ENCODE assay signal across 16 mouse cellular contexts in genomic region chr12:105038211-105038610, GRCm38 (mm10). TPM values are rescaled to one million over a fixed set of nuclear protein-coding genes. Genes with fewer than 3 reads are reported as not detected.
DNase-seq lines count a peak whose midpoint lies in the region; ATAC-seq and TF ChIP-seq lines count a peak whose summit lies in the region.
"Had no signal": no experiment of that assay in that cellular context is flagged by ENCODE, and none has a peak within 500 bp of the region (broad histone marks: within the 10 kb centered on the region; RNA-seq: fewer than 3 reads in every experiment).

No protein-coding gene starts in this region.

- peak overlapping the region; percentile 52 for H3K4me2 ChIP-seq in heart, embryonic 11.5 days
- H3K4me2 ChIP-seq in stomach, embryonic 15.5 days, result no peak overlapping the region
- no peak overlapping the region for H3K4me2 ChIP-seq in stomach, postnatal 0 days (replicated peaks; ENCODE audit: low read depth)
- no peak overlapping the region for H3K4me2 ChIP-seq in stomach, embryonic 16.5 days (ENCODE audit: low read depth, low read length)
- H3K4me2 ChIP-seq: embryonic facial prominence, embryonic 15.5 days; neural tube, embryonic 13.5 days had no signal

- peak overlapping the region; percentile 40 for H3K9ac ChIP-seq in heart, embryonic 11.5 days (ENCODE audit: low read depth, low read length)
- no peak overlapping the region for H3K9ac ChIP-seq in stomach, embryonic 15.5 days
- no peak overlapping the region for H3K9ac ChIP-seq in stomach, postnatal 0 days (ENCODE audit: low read length)
- peak overlapping the region; percentile 1; the same call in 1 of the 2 replicates for H3K9ac ChIP-seq in stomach, embryonic 16.5 days (ENCODE audit: low read length)
- H3K9ac ChIP-seq: embryonic facial prominence, embryonic 15.5 days had no signal

- WGBS in heart, embryonic 11.5 days (ENCODE audit: insufficient replicate concordance), result 73% methylated on average over 11 of the region's 11 CpGs
- WGBS in stomach, embryonic 15.5 days, result 75% methylated on average over 11 of the region's 11 CpGs
- 74% methylated on average over 11 of the region's 11 CpGs for WGBS in stomach, postnatal 0 days
- 84% methylated on average over 11 of the region's 11 CpGs for WGBS in stomach, embryonic 16.5 days

- peak; percentile 79 for DNase-seq in adrenal gland, adult 2 months
- no peak for DNase-seq in adrenal gland, postnatal 4 days (ENCODE audit: low spot score in 2 of 2)
- DNase-seq in heart, postnatal 4 days, result no peak
- DNase-seq in stomach, postnatal 0 days (ENCODE audit: low spot score), result no peak
- no peak for DNase-seq in layer of hippocampus, postnatal 36 days
- DNase-seq: cerebellum, adult 18-20 months; heart, postnatal 36 days; kidney, adult 2 months; lung, adult 18-20 months; retina, postnatal 1 day had no signal

- TF ChIP-seq EP300 in stomach, postnatal 0 days (optimal IDR thresholded peaks at IDR 0.05), result no peak

- H3K4me3 ChIP-seq in heart, embryonic 11.5 days (ENCODE audit: low read depth, low read length), result no peak overlapping the region
- no peak overlapping the region for H3K4me3 ChIP-seq in stomach, embryonic 15.5 days (replicated peaks)
- H3K4me3 ChIP-seq in stomach, postnatal 0 days (ENCODE audit: low read depth, low read length), result no peak overlapping the region
- no peak overlapping the region for H3K4me3 ChIP-seq in stomach, embryonic 16.5 days (replicated peaks; ENCODE audit: low read length)
- H3K4me3 ChIP-seq: embryonic facial prominence, embryonic 15.5 days; layer of hippocampus, adult 2 months; neural tube, embryonic 13.5 days had no signal

- H3K27ac ChIP-seq in heart, embryonic 11.5 days (ENCODE audit: low read depth, low read length), result peak overlapping the region; percentile 79
- peak overlapping the region; percentile 32; the same call in 1 of the 2 replicates for H3K27ac ChIP-seq in stomach, embryonic 15.5 days
- no peak overlapping the region for H3K27ac ChIP-seq in stomach, postnatal 0 days (replicated peaks)
- 0 out of 2 replicates have a peak overlapping the region, but pooled peaks have one; percentile 25 for H3K27ac ChIP-seq in stomach, embryonic 16.5 days (ENCODE audit: low read length)
- H3K27ac ChIP-seq: embryonic facial prominence, embryonic 15.5 days; layer of hippocampus, adult 2 months; neural tube, embryonic 13.5 days had no signal

- peaks cover 9% of the 10 kb centered on the region for H3K36me3 ChIP-seq in heart, embryonic 11.5 days (ENCODE audit: control insufficient read depth, insufficient read depth, low read length)
- H3K36me3 ChIP-seq in stomach, embryonic 15.5 days, result peaks cover 27% of the 10 kb centered on the region
- H3K36me3 ChIP-seq in stomach, postnatal 0 days (ENCODE audit: control insufficient read depth, insufficient read depth, low read length), result peaks cover 16% of the 10 kb centered on the region; the same call in 1 of the 2 replicates
- peaks cover 5% of the 10 kb centered on the region for H3K36me3 ChIP-seq in stomach, embryonic 16.5 days (ENCODE audit: control insufficient read depth, insufficient read depth, low read length)

- no peak for TF ChIP-seq CTCF in stomach, postnatal 0 days (IDR thresholded peaks at IDR 0.05; ENCODE audit: low read depth)

- ATAC-seq in heart, embryonic 11.5 days (replicated peaks; ENCODE audit: insufficient number of reproducible peaks, low FRiP score, low TSS enrichment), result no peak
- no peak for ATAC-seq in stomach, embryonic 15.5 days (ENCODE audit: insufficient read depth, low FRiP score, low read depth)
- no peak for ATAC-seq in stomach, postnatal 0 days (ENCODE audit: low FRiP score, low TSS enrichment)
- no peak for ATAC-seq in stomach, embryonic 16.5 days (ENCODE audit: insufficient read depth, low FRiP score)

- peaks cover 45% of the 10 kb centered on the region for H3K4me1 ChIP-seq in heart, embryonic 11.5 days (ENCODE audit: control insufficient read depth, insufficient read depth, low read length)
- H3K4me1 ChIP-seq in stomach, embryonic 15.5 days, result peaks cover 11% of the 10 kb centered on the region
- H3K4me1 ChIP-seq in stomach, postnatal 0 days (replicated peaks; ENCODE audit: control insufficient read depth, insufficient read depth), result 0 out of 2 replicates have a peak, but pooled peaks cover 2% of the 10 kb centered on the region
- peaks cover 35% of the 10 kb centered on the region for H3K4me1 ChIP-seq in stomach, embryonic 16.5 days (ENCODE audit: control insufficient read depth, insufficient read depth, low read length)

- H3K27me3 ChIP-seq in heart, embryonic 11.5 days (ENCODE audit: control insufficient read depth, insufficient read depth, low read length), result no peaks in the 10 kb centered on the region
- H3K27me3 ChIP-seq in stomach, embryonic 15.5 days (replicated peaks), result no peaks in the 10 kb centered on the region
- H3K27me3 ChIP-seq in stomach, postnatal 0 days (ENCODE audit: control insufficient read depth, insufficient read depth, low read length), result no peaks in the 10 kb centered on the region
- no peaks in the 10 kb centered on the region for H3K27me3 ChIP-seq in stomach, embryonic 16.5 days (ENCODE audit: control insufficient read depth, insufficient read depth, low read length)
- H3K27me3 ChIP-seq: embryonic facial prominence, embryonic 15.5 days; neural tube, embryonic 13.5 days had no signal

- H3K9me3 ChIP-seq in heart, embryonic 11.5 days (replicated peaks; ENCODE audit: control insufficient read depth, low read length), result no peaks in the 10 kb centered on the region
- H3K9me3 ChIP-seq in stomach, embryonic 15.5 days, result no peaks in the 10 kb centered on the region
- no peaks in the 10 kb centered on the region for H3K9me3 ChIP-seq in stomach, postnatal 0 days (ENCODE audit: control insufficient read depth, low read length)
- H3K9me3 ChIP-seq in stomach, embryonic 16.5 days (replicated peaks; ENCODE audit: control insufficient read depth, low read length), result no peaks in the 10 kb centered on the region
- H3K9me3 ChIP-seq: embryonic facial prominence, embryonic 15.5 days; neural tube, embryonic 13.5 days had no signal

RNA-seq across cellular contexts. Expression of gene Glrx5, which starts 5.7 kb away (rescaled TPM):
- 100 to 1,000 TPM; 161 to 186 TPM for total RNA-seq in adrenal gland, adult 2 months (2021)
- polyA plus RNA-seq in adrenal gland, adult 2 months (2012; rRNA removed), result 218 and 257 TPM in 2 replicates
- total RNA-seq in adrenal gland, postnatal 4 days (2021), result 100 to 1,000 TPM; 134 to 139 TPM
- 214 and 254 TPM in 2 replicates for polyA plus RNA-seq in heart, embryonic 11.5 days (2014; fragmentation: Nextera tagmentation; extraction: Ambion mirVana)
- 10 to 100 TPM; 81.2 to 82.0 TPM for total RNA-seq in heart, postnatal 4 days (2021)
- 159 and 193 TPM in 2 replicates for polyA plus RNA-seq in stomach, embryonic 15.5 days (2015; fragmentation: Nextera tagmentation; extraction: Ambion mirVana)
- polyA plus RNA-seq in stomach, postnatal 0 days (2015; fragmentation: Nextera tagmentation; extraction: Ambion mirVana), result 125 and 134 TPM in 2 replicates
- polyA plus RNA-seq in stomach, embryonic 16.5 days (2015; fragmentation: Nextera tagmentation; extraction: Ambion mirVana), result 121 and 150 TPM in 2 replicates
- total RNA-seq in layer of hippocampus, postnatal 36 days (2021), result 10 to 100 TPM; 45.6 to 45.9 TPM

RNA-seq across cellular contexts. Expression of gene Syne3, which starts 28.6 kb away (rescaled TPM):
- 10 to 100 TPM in 1 of 2 experiments, 1 to 10 TPM in 1; 9.1 to 16.1 TPM for total RNA-seq in adrenal gland, adult 2 months (2021)
- polyA plus RNA-seq in adrenal gland, adult 2 months (2012; rRNA removed), result 4.3 and 4.5 TPM in 2 replicates
- 10 to 100 TPM; 11.3 to 11.7 TPM for total RNA-seq in adrenal gland, postnatal 4 days (2021)
- 0.10 and 0.42 TPM in 2 replicates for polyA plus RNA-seq in heart, embryonic 11.5 days (2014; fragmentation: Nextera tagmentation; extraction: Ambion mirVana)
- total RNA-seq in heart, postnatal 4 days (2021), result 1 to 10 TPM; 7.3 to 7.8 TPM
- polyA plus RNA-seq in stomach, embryonic 15.5 days (2015; fragmentation: Nextera tagmentation; extraction: Ambion mirVana), result 0.70 and 0.99 TPM in 2 replicates
- polyA plus RNA-seq in stomach, postnatal 0 days (2015; fragmentation: Nextera tagmentation; extraction: Ambion mirVana), result 0.62 and 0.72 TPM in 2 replicates
- 0.55 and 0.81 TPM in 2 replicates for polyA plus RNA-seq in stomach, embryonic 16.5 days (2015; fragmentation: Nextera tagmentation; extraction: Ambion mirVana)
- 1 to 10 TPM; 1.3 to 2.0 TPM for total RNA-seq in layer of hippocampus, postnatal 36 days (2021)

Comparison
In these comparisons a context has a peak if more than half of its experiments do, and no peak if none do; other contexts are left out.
1. H3K9ac ChIP-seq: peak in heart, embryonic 11.5 days (single experiment) and stomach, embryonic 16.5 days (single experiment); none in stomach, embryonic 15.5 days (single experiment) and stomach, postnatal 0 days (single experiment).